Mouse (Mus musculus) liver, embryonic 14.5 days (tissue): ENCODE results near the gene 4931422A03Rik.

ENCODE experiments used
- CTCF ChIP-seq: IDR thresholded peaks from 2 replicates; pipeline ENCODE4 v1.5.1; 2016; ENCODE audit warnings: antibody characterized with exemption, low read depth, control low read depth
- EP300 ChIP-seq: IDR thresholded peaks from 2 replicates; pipeline ENCODE4 v1.6.1; 2016; ENCODE audit warnings: antibody characterized with exemption, low read depth

DNA sequence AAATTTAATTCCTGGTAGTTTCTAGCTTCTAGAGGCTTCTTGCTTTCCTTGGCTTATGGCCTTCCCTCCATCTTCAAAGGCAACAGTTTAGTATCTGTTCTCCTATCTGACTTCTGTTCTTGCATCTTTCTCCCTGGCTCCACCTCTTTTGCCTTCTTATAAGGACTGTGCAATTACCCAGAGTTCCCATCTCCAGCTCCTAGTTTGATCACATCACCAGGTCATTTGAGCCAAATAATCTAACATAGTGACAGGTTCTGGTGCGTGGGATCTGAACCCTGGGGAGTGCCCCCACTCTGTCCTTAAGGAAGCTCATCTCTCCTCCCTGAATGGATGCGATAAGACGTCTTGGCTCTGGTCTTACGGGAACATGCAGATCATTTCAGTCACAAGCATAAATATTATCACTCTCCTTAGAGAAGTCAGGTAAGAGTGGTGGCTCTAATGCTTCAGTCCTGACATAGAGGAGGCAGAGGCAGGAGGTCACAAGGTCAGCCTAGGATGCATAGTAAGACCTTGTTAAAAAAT is 101.5 kb downstream of the 4931422A03Rik start:
- no peak for TF ChIP-seq CTCF
- TF ChIP-seq EP300: no peak
